Mouse (Mus musculus) right cerebral cortex, adult 18-20 months (tissue): ENCODE measurements around the gene H2al1k.
"Not testable (repeated sequence)": the region's sequence is repeated elsewhere in the genome, so short reads cannot be mapped to it uniquely, and the experiment has no call there.

ENCODE experiments used
- DNase-seq: peaks from one replicate; pipeline ENCODE4 v3.0.0; 2022; ENCODE audit warnings: mixed read lengths

H2al1k gene

DNA sequence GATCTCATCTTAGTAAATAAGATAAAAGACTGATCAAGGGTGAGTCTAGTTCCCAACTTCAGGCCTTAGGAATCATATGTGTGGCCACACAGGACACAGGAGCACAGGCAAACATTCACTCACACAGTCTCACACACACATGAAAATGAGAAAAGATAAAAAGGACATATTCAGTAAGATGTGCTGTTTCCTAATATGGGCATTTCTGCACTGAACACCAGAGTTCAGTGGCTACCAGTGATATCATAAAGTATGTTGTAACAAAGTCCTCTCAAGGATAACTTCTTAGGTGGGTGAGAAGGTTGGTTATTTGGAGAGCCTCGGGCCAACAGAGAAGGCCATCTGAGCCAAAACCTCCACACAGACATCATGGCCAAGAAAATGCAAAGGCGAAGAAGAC is at the start of gene H2al1k:
Gene H2al1k (plus strand): TSS at position 301 of the 400 bp plus-strand sequence.
- DNase-seq, result not testable (repeated sequence)

DNA sequence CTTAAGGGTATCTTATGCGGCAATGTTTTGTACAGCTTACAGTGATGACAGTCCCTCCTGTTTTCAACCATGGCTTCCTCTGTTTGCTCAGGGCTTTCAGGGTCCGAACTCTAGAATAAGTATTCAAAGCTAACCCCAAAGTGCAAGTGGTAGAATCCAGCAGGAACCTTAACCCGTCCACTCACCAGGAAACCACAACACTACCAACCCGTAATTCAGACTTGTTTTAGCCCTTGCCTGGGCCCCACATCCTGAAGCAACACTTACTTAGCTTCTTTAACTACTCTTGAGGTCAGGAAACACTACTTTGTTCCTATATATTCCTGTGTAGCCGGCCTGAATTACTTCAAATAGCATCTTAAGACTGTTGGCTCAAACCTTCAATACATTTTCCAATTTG is 47.6 kb upstream of the H2al1k start:
- DNase-seq, result no peak

DNA sequence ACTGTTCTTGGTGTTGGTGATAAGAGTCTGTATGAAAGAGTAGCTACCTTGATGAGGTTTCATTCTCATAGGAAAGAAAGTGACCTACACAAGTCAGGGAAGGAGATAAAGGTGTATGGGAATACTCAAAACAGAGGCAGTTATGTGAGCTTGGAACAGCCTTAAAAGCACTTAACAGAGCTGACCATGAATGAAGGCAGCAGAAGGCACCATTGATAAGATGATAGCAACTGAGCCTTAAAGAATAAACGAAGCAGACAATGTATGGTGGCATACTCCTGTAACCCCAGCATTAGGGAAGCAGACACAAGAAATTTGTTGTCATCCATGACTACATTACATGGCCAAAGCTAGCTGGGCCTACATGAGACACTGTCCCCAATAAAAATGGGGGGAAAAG is 47.0 kb upstream of the H2al1k start:
- DNase-seq, result no peak

DNA sequence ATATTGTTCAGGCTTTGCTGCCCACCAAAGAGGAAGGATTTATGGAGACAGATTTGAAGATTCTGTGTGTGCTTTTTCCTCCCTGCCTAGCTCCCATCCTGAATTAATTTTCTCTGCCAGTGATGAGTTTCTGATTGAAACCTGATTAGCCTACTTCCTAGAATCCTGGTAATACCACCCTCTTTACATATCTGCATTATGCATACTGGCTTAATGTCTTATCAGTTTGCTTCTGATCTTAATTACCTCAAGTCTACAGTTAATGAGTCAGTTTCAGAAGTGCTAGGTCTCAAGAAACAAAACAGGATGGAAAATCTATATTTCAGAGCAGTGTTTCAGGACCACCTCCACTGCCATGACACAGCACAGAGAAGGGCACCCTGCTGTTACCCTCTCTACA is 34.0 kb upstream of the H2al1k start:
- not testable (repeated sequence) for DNase-seq

DNA sequence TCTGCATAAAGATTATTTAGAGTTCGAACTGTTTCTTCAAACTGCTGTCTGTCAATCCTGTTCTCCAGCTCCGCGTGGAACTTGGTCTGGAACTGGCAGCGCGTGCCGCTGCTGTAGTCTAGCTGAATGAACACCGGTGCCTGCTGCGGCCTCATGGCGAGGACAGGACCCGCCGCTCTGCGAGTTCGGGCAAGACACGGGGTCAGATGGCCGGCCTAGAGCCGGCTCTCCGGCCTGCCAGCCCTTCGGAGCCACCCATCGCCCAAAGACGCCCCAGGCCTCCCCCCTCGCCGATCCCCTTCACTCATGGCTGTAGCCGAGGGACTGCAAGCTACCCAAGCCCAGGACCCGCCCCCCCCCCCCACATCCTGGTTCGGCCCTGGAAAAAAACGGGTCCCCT is 22.5 kb upstream of the H2al1k start:
- not testable (repeated sequence) for DNase-seq

DNA sequence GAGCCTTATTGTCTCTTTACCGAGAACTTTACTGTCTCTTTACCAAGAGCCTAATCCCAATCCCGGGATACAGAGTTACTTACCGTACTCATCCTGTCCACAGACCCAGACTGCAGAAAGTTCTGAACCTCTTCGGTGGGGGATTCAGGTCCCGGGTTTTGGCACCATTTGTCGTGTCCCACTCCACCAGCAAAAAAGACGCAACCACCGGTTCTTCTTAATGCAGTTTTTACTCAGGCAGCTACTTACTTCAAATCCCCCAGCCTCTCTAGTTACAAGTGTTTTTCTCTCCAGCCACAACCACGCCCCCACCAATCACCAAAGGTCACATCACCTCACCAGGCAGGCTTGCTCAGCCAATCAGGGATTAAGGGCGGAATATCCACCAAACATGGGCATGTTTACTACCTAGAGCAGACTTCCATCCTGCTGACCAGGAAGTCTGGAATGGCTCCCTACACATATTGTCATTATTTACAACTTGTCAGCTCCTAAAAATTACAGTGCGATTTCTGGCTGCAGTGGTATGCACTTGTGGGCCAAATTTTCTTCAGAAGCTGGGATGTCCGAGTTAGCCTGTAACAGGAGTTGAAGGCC is 18.0 kb upstream of the H2al1k start:
- DNase-seq, result not testable (repeated sequence)

DNA sequence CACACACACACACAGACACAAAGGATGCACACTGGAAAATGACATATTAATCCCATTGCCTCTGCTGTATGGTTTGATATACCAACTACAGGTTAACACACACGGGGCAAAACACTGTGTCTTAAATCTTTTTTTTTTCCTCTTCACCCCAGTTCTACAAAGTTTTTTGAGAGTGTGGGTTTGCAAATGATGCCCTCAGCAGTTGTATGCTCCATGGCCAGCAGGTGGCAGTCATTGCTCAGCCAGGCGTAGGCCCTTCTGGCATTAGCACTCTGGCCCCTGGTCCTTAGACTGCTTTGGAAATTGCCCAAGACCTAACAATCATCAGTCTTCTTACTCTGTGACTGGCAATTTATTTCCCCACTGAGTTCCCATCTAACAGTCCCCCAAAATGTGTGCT is 17.4 kb upstream of the H2al1k start:
- not testable (repeated sequence) for DNase-seq

DNA sequence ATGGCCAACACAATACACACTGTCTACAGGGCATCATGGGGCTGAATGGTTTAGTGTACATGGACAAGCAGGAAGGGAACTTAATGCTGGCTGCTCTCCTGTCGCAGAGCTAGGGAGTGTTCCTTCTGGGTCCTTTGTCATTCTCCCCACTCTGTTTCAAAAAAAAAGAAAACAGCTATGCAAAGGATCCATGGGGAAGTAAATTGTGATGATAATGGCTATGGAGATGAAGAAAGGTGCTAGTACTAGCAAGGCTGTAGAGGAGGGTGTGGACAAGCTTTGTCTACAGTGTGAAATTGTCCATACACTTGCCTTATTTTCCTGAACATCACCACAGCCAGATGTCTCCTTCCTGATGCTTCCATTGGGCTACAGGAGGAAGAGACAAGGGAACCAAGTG is 15.4 kb upstream of the H2al1k start:
- not testable (repeated sequence) for DNase-seq

DNA sequence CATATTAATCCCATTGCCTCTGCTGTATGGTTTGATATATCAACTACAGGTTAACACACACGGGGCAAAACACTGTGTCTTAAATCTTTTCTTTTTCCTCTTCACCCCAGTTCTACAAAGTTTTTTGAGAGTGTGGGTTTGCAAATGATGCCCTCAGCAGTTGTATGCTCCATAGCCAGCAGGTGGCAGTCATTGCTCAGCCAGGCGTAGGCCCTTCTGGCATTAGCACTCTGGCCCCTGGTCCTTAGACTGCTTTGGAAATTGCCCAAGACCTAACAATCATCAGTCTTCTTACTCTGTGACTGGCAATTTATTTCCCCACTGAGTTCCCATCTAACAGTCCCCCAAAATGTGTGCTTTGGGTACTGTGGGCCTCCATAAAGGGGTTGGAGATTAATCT is 23.6 kb downstream of the H2al1k start:
- DNase-seq, result not testable (repeated sequence)

DNA sequence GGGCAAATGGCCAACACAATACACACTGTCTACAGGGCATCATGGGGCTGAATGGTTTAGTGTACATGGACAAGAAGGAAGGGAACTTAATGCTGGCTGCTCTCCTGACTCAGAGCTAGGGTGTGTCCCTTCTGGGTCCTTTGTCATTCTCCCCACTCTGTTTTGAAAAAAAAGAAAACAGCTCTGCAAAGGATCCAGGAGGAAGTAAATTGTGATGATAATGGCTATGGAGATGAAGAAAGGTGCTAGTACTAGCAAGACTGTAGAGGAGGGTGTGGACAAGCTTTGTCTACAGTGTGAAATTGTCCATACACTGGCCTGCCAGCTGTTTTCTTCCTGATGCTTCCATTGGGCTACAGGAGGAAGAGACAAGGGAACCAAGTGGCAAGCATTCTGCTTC is 25.5 kb downstream of the H2al1k start:
- DNase-seq, result not testable (repeated sequence)
